Mouse (Mus musculus): ENCODE measurements around the gene Mdm2. TPM values are rescaled to one million over a fixed set of nuclear protein-coding genes. Genes with fewer than 3 reads are reported as not detected.
"Not testable (repeated sequence)": the region's sequence is repeated elsewhere in the genome, so short reads cannot be mapped to it uniquely, and the experiment has no call there.

The Mdm2 gene
- total RNA-seq, 2 experiments from 2014 or later = 54.9 to 56.8 TPM

- no peak for DNase-seq
Measured at GRCm38 (mm10) chr10:117732962-117733592, 22.5 kb upstream of the Mdm2 start.

- no peak for DNase-seq
Measured at GRCm38 (mm10) chr10:117732184-117732583, 21.6 kb upstream of the Mdm2 start.

GRCm38 (mm10) chr10:117731244-117732101, 20.9 kb upstream of the Mdm2 start:
- DNase-seq = peak; percentile 76 to 77

GRCm38 (mm10) chr10:117730637-117731203, 20.2 kb upstream of the Mdm2 start:
- no peak for DNase-seq

- no peak for DNase-seq
Measured at GRCm38 (mm10) chr10:117730140-117730539, 19.6 kb upstream of the Mdm2 start.

- peak in 1 of 2 experiments; percentile 26 for DNase-seq
Measured at GRCm38 (mm10) chr10:117729139-117729814, 18.7 kb upstream of the Mdm2 start.

GRCm38 (mm10) chr10:117728574-117728973, 18.0 kb upstream of the Mdm2 start:
- DNase-seq = no peak

GRCm38 (mm10) chr10:117727518-117728110, 17.1 kb upstream of the Mdm2 start:
- no peak for DNase-seq

- no peak for DNase-seq
Measured at GRCm38 (mm10) chr10:117726888-117727385, 16.4 kb upstream of the Mdm2 start.

GRCm38 (mm10) chr10:117726350-117726749, 15.8 kb upstream of the Mdm2 start:
- no peak for DNase-seq

GRCm38 (mm10) chr10:117725671-117726070, 15.1 kb upstream of the Mdm2 start:
- no peak for DNase-seq

GRCm38 (mm10) chr10:117724804-117725361, 14.3 kb upstream of the Mdm2 start:
- no peak for DNase-seq

- DNase-seq = no peak
Measured at GRCm38 (mm10) chr10:117724136-117724718, 13.7 kb upstream of the Mdm2 start.

GRCm38 (mm10) chr10:117718161-117719119, 7.9 kb upstream of the Mdm2 start:
- DNase-seq = peak; percentile 72 to 73

GRCm38 (mm10) chr10:117717583-117717982, 7.0 kb upstream of the Mdm2 start:
- DNase-seq = peak; percentile 77 to 87

- no peak for DNase-seq
Measured at GRCm38 (mm10) chr10:117716686-117717085, 6.1 kb upstream of the Mdm2 start.

- not testable (repeated sequence) for DNase-seq
Measured at GRCm38 (mm10) chr10:117715654-117716053, 5.1 kb upstream of the Mdm2 start.

- no peak for DNase-seq
Measured at GRCm38 (mm10) chr10:117714928-117715500, 4.5 kb upstream of the Mdm2 start.

GRCm38 (mm10) chr10:117714048-117714545, 3.5 kb upstream of the Mdm2 start:
- DNase-seq = no peak
